In genomic region chr10:69527318-69527717, GRCm38 (mm10) we compare ENCODE assay signal across 24 mouse cellular contexts.
"Had no signal": no experiment of that assay in that cellular context is flagged by ENCODE, and none has a peak within 500 bp of the region (broad histone marks: within the 10 kb centered on the region; RNA-seq: fewer than 3 reads in every experiment).

No protein-coding gene starts in this region.

- H3K4me3 ChIP-seq: layer of hippocampus, adult 2 months; limb, embryonic 10.5 days; limb, embryonic 13.5 days; liver, embryonic 12.5 days; liver, embryonic 15.5 days; lung, embryonic 15.5 days; midbrain, embryonic 15.5 days; myocyte; neural tube, embryonic 13.5 days; stomach, embryonic 15.5 days had no signal

- H3K27me3 ChIP-seq: limb, embryonic 13.5 days; liver, embryonic 12.5 days; liver, embryonic 15.5 days; lung, embryonic 15.5 days; midbrain, embryonic 15.5 days; neural tube, embryonic 13.5 days; stomach, embryonic 15.5 days had no signal

- H3K36me3 ChIP-seq: limb, embryonic 10.5 days; limb, embryonic 13.5 days; liver, embryonic 12.5 days; liver, embryonic 15.5 days; lung, embryonic 15.5 days; midbrain, embryonic 15.5 days; neural tube, embryonic 13.5 days; stomach, embryonic 15.5 days had no signal

- H3K4me1 ChIP-seq: liver, embryonic 12.5 days; liver, embryonic 15.5 days; lung, embryonic 15.5 days; stomach, embryonic 15.5 days had no signal

- H3K27ac ChIP-seq: kidney, postnatal 0 days; layer of hippocampus, adult 2 months; limb, embryonic 10.5 days; limb, embryonic 13.5 days; liver, embryonic 12.5 days; liver, embryonic 15.5 days; lung, embryonic 15.5 days; midbrain, embryonic 15.5 days; neural tube, embryonic 13.5 days; stomach, embryonic 15.5 days had no signal

- H3K9ac ChIP-seq: limb, embryonic 13.5 days; liver, embryonic 12.5 days; liver, embryonic 15.5 days; lung, embryonic 15.5 days; midbrain, embryonic 15.5 days; neural tube, embryonic 13.5 days; stomach, embryonic 15.5 days had no signal

- H3K9me3 ChIP-seq: limb, embryonic 10.5 days; limb, embryonic 13.5 days; liver, embryonic 12.5 days; liver, embryonic 15.5 days; lung, embryonic 15.5 days; midbrain, embryonic 15.5 days; neural tube, embryonic 13.5 days; stomach, embryonic 15.5 days had no signal

- DNase-seq: kidney, postnatal 25 days; layer of hippocampus, adult 9-11 months; liver; lung, adult 18-20 months; lung, postnatal 10 days; lung, postnatal 4 days; retina, postnatal 1 day; right cerebral cortex, postnatal 25 days; spleen, adult 18-20 months; thymus, adult 2 months; thymus, postnatal 14 days; thymus, postnatal 4 days had no signal

- H3K4me2 ChIP-seq: limb, embryonic 13.5 days; liver, embryonic 12.5 days; liver, embryonic 15.5 days; lung, embryonic 15.5 days; midbrain, embryonic 11.5 days; midbrain, embryonic 15.5 days; neural tube, embryonic 13.5 days; stomach, embryonic 15.5 days had no signal

- ATAC-seq: liver, embryonic 12.5 days; midbrain, embryonic 15.5 days had no signal
